In genomic region chr17:44766975-44767374, GRCm38 (mm10) we compare ENCODE assay signal across 15 mouse cellular contexts.
"Had no signal": no experiment of that assay in that cellular context is flagged by ENCODE, and none has a peak within 500 bp of the region (broad histone marks: within the 10 kb centered on the region; RNA-seq: fewer than 3 reads in every experiment).

No protein-coding gene starts in this region.

- H3K36me3 ChIP-seq: limb, embryonic 10.5 days; limb, embryonic 13.5 days; liver, embryonic 12.5 days; liver, embryonic 15.5 days; midbrain, embryonic 12.5 days had no signal

- H3K4me2 ChIP-seq: limb, embryonic 13.5 days; liver, embryonic 12.5 days; liver, embryonic 15.5 days; lung, embryonic 14.5 days; midbrain, embryonic 12.5 days had no signal

- H3K27me3 ChIP-seq: liver, embryonic 12.5 days; liver, embryonic 15.5 days; midbrain, embryonic 12.5 days had no signal

- H3K4me3 ChIP-seq: limb, embryonic 10.5 days; limb, embryonic 13.5 days; liver, embryonic 12.5 days; liver, embryonic 15.5 days; midbrain, embryonic 12.5 days had no signal

- H3K27ac ChIP-seq: limb, embryonic 10.5 days; limb, embryonic 13.5 days; liver, embryonic 12.5 days; liver, embryonic 15.5 days; macrophage; midbrain, embryonic 12.5 days had no signal

- ATAC-seq: intestine, postnatal 0 days; liver, embryonic 12.5 days; midbrain, embryonic 16.5 days had no signal

- H3K9ac ChIP-seq: limb, embryonic 13.5 days; liver, embryonic 12.5 days; liver, embryonic 15.5 days; lung, embryonic 14.5 days; midbrain, embryonic 12.5 days had no signal

- DNase-seq: kidney, adult 8-10 months; kidney, postnatal 14 days; kidney, postnatal 4 days; liver; lung, embryonic 14.5 days; thymus, adult 18-20 months; thymus, postnatal 36 days had no signal

- H3K4me1 ChIP-seq: liver, embryonic 12.5 days; liver, embryonic 15.5 days; midbrain, embryonic 12.5 days had no signal

- H3K9me3 ChIP-seq: limb, embryonic 10.5 days; limb, embryonic 13.5 days; liver, embryonic 12.5 days; liver, embryonic 15.5 days; midbrain, embryonic 12.5 days had no signal
